Mouse (Mus musculus) kidney, adult 2 months (tissue): ENCODE data around the gene Tex29. TPM values are rescaled to one million over a fixed set of nuclear protein-coding genes. Genes with fewer than 3 reads are reported as not detected.
A peak's percentile ranks its signal among the peaks of the same experiment; 100 is the strongest.

Experiments
- DNase-seq: peaks from one replicate; pipeline ENCODE4 v3.0.0; 2021
- H3K27ac ChIP-seq: fragments of 200-500 bp; 2 replicates; pipeline ENCODE4 v1.5.1; 2012; ENCODE audit warnings: low read depth, low read length, control low read depth, inconsistent platforms; ENCODE audit not compliant: insufficient read depth
- H3K27me3 ChIP-seq: fragments of 200-500 bp; replicated peaks from 2 replicates; pipeline ENCODE4 v1.6.1; 2012; ENCODE audit warnings: mild to moderate bottlenecking, moderate library complexity, low read length, inconsistent platforms; ENCODE audit not compliant: control insufficient read depth, insufficient read depth
- H3K36me3 ChIP-seq: fragments of 200-500 bp; 2 replicates; pipeline ENCODE4 v1.6.1; 2012; ENCODE audit warnings: mild to moderate bottlenecking, moderate library complexity, low read length, inconsistent platforms; ENCODE audit not compliant: control insufficient read depth, insufficient read depth
- H3K4me1 ChIP-seq: fragments of 200-500 bp; 2 replicates; pipeline ENCODE4 v1.6.1; 2011; ENCODE audit warnings: low read length; ENCODE audit not compliant: control insufficient read depth, insufficient read depth
- H3K4me3 ChIP-seq: fragments of 200-500 bp; 2 replicates; pipeline ENCODE4 v1.5.1; 2011; ENCODE audit warnings: mild to moderate bottlenecking, low read depth, low read length, control low read depth; ENCODE audit not compliant: insufficient read depth
- CTCF ChIP-seq: fragments of 200-500 bp; conservative IDR thresholded peaks from 2 replicates; pipeline ENCODE4 v1.5.1; 2011; ENCODE audit warnings: low read depth, mild to moderate bottlenecking, control low read depth, low read length, moderate library complexity, mixed read lengths; ENCODE audit not compliant: insufficient read depth, insufficient read length
- POLR2A ChIP-seq: fragments of 200-500 bp; IDR thresholded peaks from one replicate; pipeline ENCODE4 v1.6.1; 2011; ENCODE audit warnings: low read depth, low read length, control low read depth
- WGBS: fragments of 180-500 bp; shearing (Covaris S2); methylation state at CpG from one replicate; pipeline ENCODE4 v1.1.7; 2018; 5-methylcytosine and 5-hydroxymethylcytosine counted together
- polyA plus RNA-seq: library from polyadenylated mRNA; depleted of rRNA; stranded (reverse); fragments of >200 nt; gene quantifications from 2 replicates; pipeline ENCODE4 v1.2.3, GENCODE M21; 2012

The Tex29 gene
- polyA plus RNA-seq, 1 experiment = not detected

GRCm38 (mm10) chr8:11831939-11832338 lies 8.3 kb upstream of the Tex29 start:
- Histone ChIP-seq H3K4me1 (no peaks in the 10 kb centered on the region; the same call in 1 of the 2 replicates), H3K36me3 (no peaks in the 10 kb centered on the region; the same call in 1 of the 2 replicates), H3K27ac (no peak overlapping the region), H3K27me3 (no peaks in the 10 kb centered on the region), H3K4me3 (no peak overlapping the region)
- 83% methylated on average over 5 of the region's 5 CpGs for WGBS
- no peak for DNase-seq
- TF ChIP-seq POLR2A (no peak), CTCF (no peak)

- WGBS = 89% methylated on average over 4 of the region's 4 CpGs
- Histone ChIP-seq H3K36me3 (no peaks in the 10 kb centered on the region; the same call in 1 of the 2 replicates), H3K4me1 (no peaks in the 10 kb centered on the region; the same call in 1 of the 2 replicates), H3K27me3 (no peaks in the 10 kb centered on the region), H3K4me3 (no peak overlapping the region), H3K27ac (no peak overlapping the region)
- DNase-seq = no peak
- no peak for TF ChIP-seq POLR2A
- no peak for TF ChIP-seq CTCF
Observed at GRCm38 (mm10) chr8:11833157-11833556, 7.1 kb upstream of the Tex29 start.

GRCm38 (mm10) chr8:11834200-11834599 lies 6.1 kb upstream of the Tex29 start:
- WGBS = 87% methylated on average over 5 of the region's 5 CpGs
- TF ChIP-seq CTCF (no peak), POLR2A (no peak)
- no peak overlapping the region for H3K27ac ChIP-seq

GRCm38 (mm10) chr8:11834691-11835090 lies 5.6 kb upstream of the Tex29 start:
- Histone ChIP-seq H3K36me3 (no peaks in the 10 kb centered on the region; the same call in 1 of the 2 replicates), H3K27ac (no peak overlapping the region), H3K4me3 (no peak overlapping the region), H3K27me3 (no peaks in the 10 kb centered on the region), H3K4me1 (no peaks in the 10 kb centered on the region; the same call in 1 of the 2 replicates)
- DNase-seq = no peak
- WGBS = 88% methylated on average over 16 of the region's 16 CpGs
- TF ChIP-seq POLR2A (no peak), CTCF (no peak)

More at GRCm38 (mm10) chr8:11834200-11834599, 6.1 kb upstream of the Tex29 start:
- Histone ChIP-seq H3K36me3 (no peaks in the 10 kb centered on the region; the same call in 1 of the 2 replicates), H3K4me1 (no peaks in the 10 kb centered on the region; the same call in 1 of the 2 replicates), H3K4me3 (no peak overlapping the region), H3K27me3 (no peaks in the 10 kb centered on the region)
- no peak for DNase-seq

GRCm38 (mm10) chr8:11841571-11841970 lies 1.3 kb downstream of the Tex29 start:
- DNase-seq = no peak
- Histone ChIP-seq H3K27ac (no peak overlapping the region), H3K4me1 (no peaks in the 10 kb centered on the region), H3K27me3 (no peaks in the 10 kb centered on the region), H3K4me3 (no peak overlapping the region), H3K36me3 (no peaks in the 10 kb centered on the region)
- TF ChIP-seq POLR2A = no peak
- no peak for TF ChIP-seq CTCF
- WGBS = 23% methylated on average over 8 of the region's 8 CpGs

- TF ChIP-seq CTCF = no peak
- TF ChIP-seq POLR2A = no peak
- no peaks in the 10 kb centered on the region for H3K27me3 ChIP-seq
- 61% methylated on average over 8 of the region's 8 CpGs for WGBS
Observed at GRCm38 (mm10) chr8:11842757-11843156, 2.5 kb downstream of the Tex29 start.

GRCm38 (mm10) chr8:11843677-11844315 lies 3.5 kb downstream of the Tex29 start:
- H3K4me1 ChIP-seq = no peaks in the 10 kb centered on the region
- H3K36me3 ChIP-seq = no peaks in the 10 kb centered on the region
- no peak overlapping the region for H3K27ac ChIP-seq
- H3K27me3 ChIP-seq = no peaks in the 10 kb centered on the region
- peak; percentile 10 for DNase-seq
- H3K4me3 ChIP-seq = no peak overlapping the region
- TF ChIP-seq POLR2A (no peak), CTCF (no peak)
- 68% methylated on average over 13 of the region's 13 CpGs for WGBS

More at GRCm38 (mm10) chr8:11842757-11843156, 2.5 kb downstream of the Tex29 start:
- no peak for DNase-seq
- Histone ChIP-seq H3K36me3 (no peaks in the 10 kb centered on the region), H3K4me3 (no peak overlapping the region), H3K4me1 (no peaks in the 10 kb centered on the region), H3K27ac (no peak overlapping the region)
